Mouse (Mus musculus) CH12.LX (cell line): ENCODE measurements around the gene Gm10130. TPM values are rescaled to one million over a fixed set of nuclear protein-coding genes. Genes with fewer than 3 reads are reported as not detected.

Experiments
- DNase-seq: peaks from one replicate; pipeline ENCODE4 v3.0.0-alpha.2; 2013; ENCODE audit errors: extremely low read depth
- H3K27ac ChIP-seq: 2 replicates; pipeline ENCODE4 v1.5.1; 2012; ENCODE audit warnings: low read depth, mild to moderate bottlenecking, control low read depth, moderate library complexity; ENCODE audit not compliant: insufficient read depth
- H3K27me3 ChIP-seq: replicated peaks from 2 replicates; pipeline ENCODE3; 2012; ENCODE audit warnings: inconsistent platforms
- H3K36me3 ChIP-seq, 2 experiments: replicated peaks in 1 of 2; 2 replicates each; pipeline versions ENCODE3 to v1.6.1; 2012; ENCODE audit warnings: inconsistent platforms in 1 of 2, low read length in 1 of 2, mild to moderate bottlenecking in 1 of 2, mixed read lengths in 1 of 2, moderate library complexity in 1 of 2; ENCODE audit not compliant: control insufficient read depth in 1 of 2, insufficient read depth in 1 of 2
- H3K4me1 ChIP-seq, 2 experiments: 2 replicates each; pipeline ENCODE4 v1.6.1; 2012; ENCODE audit warnings: inconsistent platforms in 1 of 2, moderate library complexity in 1 of 2; ENCODE audit not compliant: insufficient read depth in 2 of 2, control insufficient read depth in 1 of 2
- H3K4me2 ChIP-seq: 2 replicates; pipeline ENCODE4 v1.6.1; 2012; ENCODE audit warnings: low read depth, mild to moderate bottlenecking, control low read depth; ENCODE audit not compliant: poor library complexity, insufficient read depth, severe bottlenecking
- H3K4me3 ChIP-seq, 3 experiments: fragments of 150-350 bp in 1 of 3; sonication (generic) in 1 of 3; replicated peaks in 1 of 3; 2 replicates each; pipeline versions ENCODE3 to v1.5.1; 2011 to 2012; ENCODE audit warnings: low read depth in 2 of 3, low read length in 2 of 3, mild to moderate bottlenecking in 2 of 3, moderate library complexity in 2 of 3, control low read depth in 1 of 3, improper control_type of control experiment in 1 of 3, inconsistent platforms in 1 of 3, mixed read lengths in 1 of 3; ENCODE audit not compliant: poor library complexity in 1 of 3
- H3K79me2 ChIP-seq: replicated peaks from 2 replicates; pipeline ENCODE4 v1.6.1; 2012; ENCODE audit warnings: mild to moderate bottlenecking, moderate library complexity; ENCODE audit not compliant: control insufficient read depth, poor library complexity, insufficient read depth, severe bottlenecking; ENCODE audit errors: extremely low read depth
- H3K9ac ChIP-seq: 2 replicates; pipeline ENCODE4 v1.6.1; 2012; ENCODE audit warnings: low read depth, mild to moderate bottlenecking, control low read depth, moderate library complexity; ENCODE audit not compliant: insufficient read depth
- H3K9me3 ChIP-seq: replicated peaks from 2 replicates; pipeline ENCODE3; 2012; ENCODE audit warnings: low read length, inconsistent platforms, mixed read lengths
- BHLHE40 ChIP-seq: IDR thresholded peaks from 2 replicates; pipeline ENCODE4 v1.6.1; 2011; ENCODE audit warnings: mild to moderate bottlenecking, low read depth, low read length, improper control_type of control experiment
- CHD1 ChIP-seq: IDR thresholded peaks from 2 replicates; pipeline ENCODE4 v1.6.1; 2012; ENCODE audit warnings: low read depth, low read length, improper control_type of control experiment, inconsistent platforms
- CHD2 ChIP-seq: IDR thresholded peaks from 2 replicates; pipeline ENCODE4 v1.6.1; 2011; ENCODE audit warnings: low read length, improper control_type of control experiment
- EP300 ChIP-seq: IDR thresholded peaks from 2 replicates; pipeline ENCODE4 v1.6.1; 2011; ENCODE audit warnings: low read length, improper control_type of control experiment
- GABPA ChIP-seq: IDR thresholded peaks from 2 replicates; pipeline ENCODE4 v1.6.1; 2012; ENCODE audit warnings: low read depth, low read length, improper control_type of control experiment, inconsistent platforms; ENCODE audit not compliant: insufficient replicate concordance
- HCFC1 ChIP-seq: IDR thresholded peaks from 2 replicates; pipeline ENCODE4 v1.6.1; 2012; ENCODE audit warnings: low read depth, mild to moderate bottlenecking, inconsistent platforms, low read length, improper control_type of control experiment
- IRF4 ChIP-seq: IDR thresholded peaks from 2 replicates; pipeline ENCODE4 v1.6.1; 2014; ENCODE audit warnings: low read depth, mild to moderate bottlenecking, inconsistent platforms, low read length, improper control_type of control experiment
- MAFK ChIP-seq: IDR thresholded peaks from 2 replicates; pipeline ENCODE4 v1.6.1; 2011; ENCODE audit warnings: low read length, improper control_type of control experiment; ENCODE audit not compliant: insufficient replicate concordance
- NRF1 ChIP-seq: IDR thresholded peaks from 2 replicates; pipeline ENCODE4 v1.6.1; 2014; ENCODE audit warnings: low read depth, mild to moderate bottlenecking, inconsistent platforms, low read length, improper control_type of control experiment, moderate library complexity
- POLR2A ChIP-seq: IDR thresholded peaks from 2 replicates; pipeline ENCODE4 v1.6.1; 2011; ENCODE audit warnings: low read depth, mild to moderate bottlenecking, improper control_type of control experiment, low read length
- POLR2AphosphoS2 ChIP-seq: IDR thresholded peaks from 2 replicates; pipeline ENCODE4 v1.6.1; 2011; ENCODE audit warnings: low read depth, low read length, improper control_type of control experiment
- SIN3A ChIP-seq: IDR thresholded peaks from 2 replicates; pipeline ENCODE4 v1.6.1; 2012; ENCODE audit warnings: low read length, improper control_type of control experiment, inconsistent platforms
- SMC3 ChIP-seq: IDR thresholded peaks from 2 replicates; pipeline ENCODE4 v1.6.1; 2011; ENCODE audit warnings: low read depth, low read length, improper control_type of control experiment
- TBP ChIP-seq: conservative IDR thresholded peaks from 2 replicates; pipeline ENCODE4 v1.6.1; 2011; ENCODE audit warnings: low read depth, low read length, improper control_type of control experiment
- TCF12 ChIP-seq: IDR thresholded peaks from 2 replicates; pipeline ENCODE4 v1.6.1; 2014; ENCODE audit warnings: low read depth, mild to moderate bottlenecking, inconsistent platforms, low read length, improper control_type of control experiment
- UBTF ChIP-seq: IDR thresholded peaks from 2 replicates; pipeline ENCODE4 v1.6.1; 2012; ENCODE audit warnings: low read depth, mild to moderate bottlenecking, inconsistent platforms, low read length, improper control_type of control experiment, moderate library complexity
- USF2 ChIP-seq: conservative IDR thresholded peaks from 2 replicates; pipeline ENCODE4 v1.6.1; 2011; ENCODE audit warnings: low read depth, low read length, improper control_type of control experiment
- ZC3H11A ChIP-seq: IDR thresholded peaks from 2 replicates; pipeline ENCODE4 v1.6.1; 2012; ENCODE audit warnings: low read depth, mild to moderate bottlenecking, inconsistent platforms, low read length, improper control_type of control experiment
- ZKSCAN1 ChIP-seq: IDR thresholded peaks from 2 replicates; pipeline ENCODE4 v1.6.1; 2012; ENCODE audit warnings: low read depth, inconsistent platforms, low read length, improper control_type of control experiment, borderline replicate concordance
- ZMIZ1 ChIP-seq: IDR thresholded peaks from 2 replicates; pipeline ENCODE4 v1.6.1; 2012; ENCODE audit warnings: low read depth, mild to moderate bottlenecking, inconsistent platforms, low read length, improper control_type of control experiment
- ZNF384 ChIP-seq: IDR thresholded peaks from 2 replicates; pipeline ENCODE4 v1.6.1; 2012; ENCODE audit warnings: low read depth, low read length, improper control_type of control experiment, inconsistent platforms
- dilution Hi-C: fragments of 300-500 bp; cut with MboI; formaldehyde crosslinking; loops from 2 replicates; pipeline ENCODE4 v1.14.3; 2020; ENCODE audit warnings: low sequenced_read_pairs; ENCODE audit not compliant: extremely low pct_unique_long_range_greater_than_20kb, extremely low pct_ligation_motif_present
- in situ Hi-C: fragments of 300-500 bp; cut with MboI; formaldehyde crosslinking; loops from 3 replicates; pipeline ENCODE4 v1.14.3; 2019; ENCODE audit warnings: low sequenced_read_pairs, low pct_ligation_motif_present, low pct_unique_long_range_greater_than_20kb, mixed read lengths
- polyA plus RNA-seq: library from polyadenylated mRNA; unstranded; fragments of >175 nt; gene quantifications from 2 replicates; pipeline ENCODE4 v1.2.1, GENCODE M21; 2012; ENCODE audit warnings: low read depth; ENCODE audit not compliant: insufficient read length
- total RNA-seq, 2 experiments: library from RNA; depleted of rRNA; stranded (reverse); fragments of 300-350 nt in 1 of 2; fragments of >200 nt in 1 of 2; gene quantifications; 2 replicates each; pipeline ENCODE4 v1.2.3; 2012 to 2014

Gm10130 gene
- total RNA-seq (2012; rRNA removed) (1.8 and 3.1 TPM in 2 replicates), total RNA-seq (2014; rRNA removed) (not detected in 2 replicates), polyA plus RNA-seq (9.8 and 13.3 TPM in 2 replicates)

DNA sequence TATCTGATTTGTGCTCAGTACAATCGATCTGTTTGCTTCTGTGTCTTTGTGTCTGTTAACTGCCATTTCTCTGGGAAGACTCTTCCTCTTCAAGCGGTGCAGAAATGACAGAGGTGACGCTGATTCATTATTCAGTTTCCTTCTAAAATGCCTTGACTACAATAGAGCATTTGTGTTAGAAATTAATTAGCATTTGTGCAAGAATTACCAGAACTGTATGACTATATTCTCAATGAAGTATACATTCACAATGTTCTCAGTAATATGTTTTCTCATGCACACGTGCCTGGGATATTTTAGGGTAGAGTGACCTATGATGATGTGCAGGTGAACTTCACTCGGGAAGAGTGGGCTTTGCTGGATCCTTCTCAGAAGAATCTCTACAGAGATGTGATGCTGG lies at the start of gene Gm10130:
TSS of gene Gm10130 (plus strand) at position 301 of the 400 bp plus-strand sequence.
- Histone ChIP-seq H3K79me2 (peaks cover 19% of the 10 kb centered on the region), H3K27ac (no peak within 1 kb of the TSS), H3K4me2 (no peak within 1 kb of the TSS), H3K36me3 (peaks cover 18 to 39% of the 10 kb centered on the region in 2 experiments), H3K9me3 (peaks cover 17% of the 10 kb centered on the region), H3K9ac (no peak within 1 kb of the TSS), H3K27me3 (no peaks in the 10 kb centered on the region), H3K4me3 (no peak within 1 kb of the TSS), H3K4me1 (peaks cover 0 to 16% of the 10 kb centered on the region in 2 experiments; a peak in 2 of 4 replicates)
- in situ Hi-C loops = no loop called here
- no peak for TF ChIP-seq POLR2A
- no peak for TF ChIP-seq ZMIZ1
- no peak for TF ChIP-seq MAFK
- TF ChIP-seq NRF1 = no peak
- TF ChIP-seq ZC3H11A = no peak
- TF ChIP-seq TCF12 = no peak
- TF ChIP-seq HCFC1 = no peak
- no peak for TF ChIP-seq SMC3
- TF ChIP-seq CHD1 = no peak
- TF ChIP-seq TBP = no peak
- TF ChIP-seq SIN3A = no peak
- no peak for TF ChIP-seq ZKSCAN1
- TF ChIP-seq POLR2AphosphoS2 = no peak
- TF ChIP-seq UBTF = no peak
- no peak for TF ChIP-seq EP300
- dilution Hi-C loops = no loop called here
- no peak for DNase-seq

DNA sequence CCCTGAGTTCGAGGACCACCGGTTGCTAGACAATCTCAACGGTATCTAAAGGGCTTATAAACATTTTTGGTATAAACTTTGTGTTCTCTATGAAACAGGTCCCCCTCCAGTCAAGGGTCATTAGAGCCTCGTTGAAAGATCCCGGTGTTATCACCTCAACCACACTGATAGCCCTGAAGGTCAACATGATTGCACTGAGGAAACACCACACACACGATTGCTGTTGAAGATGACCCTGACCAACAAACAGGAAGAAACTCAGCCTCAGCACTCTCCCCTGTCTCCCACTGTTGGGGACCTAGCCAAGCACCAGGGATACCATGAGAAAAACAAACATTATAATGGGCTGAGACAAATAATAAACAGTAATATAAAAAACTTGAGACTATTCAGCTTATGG lies 29.8 kb upstream of the Gm10130 start:
- DNase-seq = no peak
- H3K27ac ChIP-seq = no peak overlapping the region
- H3K27me3 ChIP-seq = no peaks in the 10 kb centered on the region
- dilution Hi-C loops = no loop called here
- H3K4me3 ChIP-seq = no peak overlapping the region
- H3K9ac ChIP-seq = no peak overlapping the region
- no peaks in the 10 kb centered on the region for H3K79me2 ChIP-seq
- H3K36me3 ChIP-seq = no peaks in the 10 kb centered on the region
- H3K4me2 ChIP-seq = no peak overlapping the region
- H3K9me3 ChIP-seq = no peaks in the 10 kb centered on the region
- no peak for TF ChIP-seq USF2
- TF ChIP-seq GABPA = no peak
- TF ChIP-seq CHD2 = no peak
- no peak for TF ChIP-seq IRF4
- TF ChIP-seq BHLHE40 = no peak
- no peak for TF ChIP-seq ZNF384
- TF ChIP-seq, all 38 proteins: peak for 0
- in situ Hi-C loops = no loop called here
- H3K4me1 ChIP-seq = no peaks in the 10 kb centered on the region
